Mouse (Mus musculus) cerebellum, postnatal 4 days (tissue): ENCODE data around the gene Cers6.

Experiments used
- DNase-seq, 2 experiments: peaks; one replicate each; pipeline ENCODE4 v3.0.0; 2022; ENCODE audit warnings: low spot score in 2 of 2, mixed read lengths in 1 of 2

Cers6 gene

GRCm38 (mm10) chr2:68860904-68861685 is at the start of gene Cers6:
Gene Cers6 (plus strand): TSS chr2:68861441.
- DNase-seq = peak; percentile 94 to 98

- no peak for DNase-seq
Measured at GRCm38 (mm10) chr2:68814409-68814808, 46.8 kb upstream of the Cers6 start.

GRCm38 (mm10) chr2:68819040-68819439 is 42.2 kb upstream of the Cers6 start:
- DNase-seq = no peak

- DNase-seq = no peak
Measured at GRCm38 (mm10) chr2:68822152-68822887, 38.9 kb upstream of the Cers6 start.

- no peak for DNase-seq
Measured at GRCm38 (mm10) chr2:68825326-68826020, 35.8 kb upstream of the Cers6 start.

GRCm38 (mm10) chr2:68843330-68843729 is 17.9 kb upstream of the Cers6 start:
- DNase-seq = no peak

- no peak for DNase-seq
Measured at GRCm38 (mm10) chr2:68844530-68844929, 16.7 kb upstream of the Cers6 start.

- no peak for DNase-seq
Measured at GRCm38 (mm10) chr2:68845002-68845740, 16.1 kb upstream of the Cers6 start.

GRCm38 (mm10) chr2:68860391-68860790 is 850 bp upstream of the Cers6 start:
- no peak for DNase-seq

- peak; percentile 22 to 48 for DNase-seq
Measured at GRCm38 (mm10) chr2:68861721-68862463, 651 bp downstream of the Cers6 start.

- no peak for DNase-seq
Measured at GRCm38 (mm10) chr2:68862464-68863266, 1.4 kb downstream of the Cers6 start.

GRCm38 (mm10) chr2:68863561-68863960 is 2.3 kb downstream of the Cers6 start:
- DNase-seq = no peak

- no peak for DNase-seq
Measured at GRCm38 (mm10) chr2:68864366-68864765, 3.1 kb downstream of the Cers6 start.

GRCm38 (mm10) chr2:68867148-68867547 is 5.9 kb downstream of the Cers6 start:
- no peak for DNase-seq

GRCm38 (mm10) chr2:68870999-68871780 is 9.9 kb downstream of the Cers6 start:
- no peak for DNase-seq

- DNase-seq = no peak
Measured at GRCm38 (mm10) chr2:68873086-68873485, 11.8 kb downstream of the Cers6 start.

GRCm38 (mm10) chr2:68873653-68874441 is 12.6 kb downstream of the Cers6 start:
- no peak for DNase-seq

GRCm38 (mm10) chr2:68874575-68874974 is 13.3 kb downstream of the Cers6 start:
- no peak for DNase-seq
